Mouse (Mus musculus) kidney, adult 2 months (tissue): ENCODE measurements around the gene Iqcn.

ENCODE experiments used
- CTCF ChIP-seq: fragments of 200-500 bp; conservative IDR thresholded peaks from 2 replicates; pipeline ENCODE4 v1.5.1; 2011; ENCODE audit warnings: low read depth, mild to moderate bottlenecking, control low read depth, low read length, moderate library complexity, mixed read lengths; ENCODE audit not compliant: insufficient read depth, insufficient read length
- POLR2A ChIP-seq: fragments of 200-500 bp; IDR thresholded peaks from one replicate; pipeline ENCODE4 v1.6.1; 2011; ENCODE audit warnings: low read depth, low read length, control low read depth

DNA sequence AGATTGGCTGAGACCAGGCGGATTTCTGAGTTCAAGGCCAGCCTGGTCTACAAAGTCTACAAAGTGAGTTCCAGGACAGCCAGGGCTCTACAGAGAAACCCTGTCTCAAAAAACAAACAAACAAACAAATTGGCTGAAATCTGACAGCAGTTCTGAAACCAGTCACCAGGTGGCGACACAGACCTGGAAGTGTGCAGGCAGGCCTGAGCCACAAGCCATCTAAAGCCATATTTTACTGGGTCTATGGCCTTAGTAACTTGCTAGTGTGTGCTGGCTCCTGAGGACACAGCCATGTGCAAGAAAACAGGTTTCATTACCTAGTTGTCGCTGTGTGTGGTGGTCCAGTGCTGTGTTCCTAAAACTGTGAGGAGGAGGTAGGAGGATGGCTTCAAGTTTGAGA is 17.5 kb downstream of the Iqcn start:
- TF ChIP-seq CTCF: peak; percentile 96
- TF ChIP-seq POLR2A: no peak
